Mouse (Mus musculus) granulocyte monocyte progenitor cell, adult 5-6 weeks (primary cell): ENCODE results near the gene Olfr97. TPM values are rescaled to one million over a fixed set of nuclear protein-coding genes. Genes with fewer than 3 reads are reported as not detected.
"Not testable (repeated sequence)": the region's sequence is repeated elsewhere in the genome, so short reads cannot be mapped to it uniquely, and the experiment has no call there.

Experiments used
- ATAC-seq: replicated peaks from 2 replicates; pipeline ENCODE4 v1.8.0; 2016; ENCODE audit warnings: mild to moderate bottlenecking, moderate TSS enrichment, inconsistent platforms; ENCODE audit not compliant: poor library complexity, severe bottlenecking
- total RNA-seq, 2 experiments: library from RNA; stranded (forward) in 1 of 2; stranded (reverse) in 1 of 2; fragments of 200-712, 200-1000 nt in 1 of 2; fragments of >200 nt in 1 of 2; fragmentation: Nextera tagmentation in 1 of 2; gene quantifications; 2 replicates each; pipeline ENCODE4 v1.2.3; 2014 to 2017

Olfr97 gene
- total RNA-seq (2014; fragmentation: Nextera tagmentation) (not detected in 2 replicates), total RNA-seq (2017) (not detected in 2 replicates)

DNA sequence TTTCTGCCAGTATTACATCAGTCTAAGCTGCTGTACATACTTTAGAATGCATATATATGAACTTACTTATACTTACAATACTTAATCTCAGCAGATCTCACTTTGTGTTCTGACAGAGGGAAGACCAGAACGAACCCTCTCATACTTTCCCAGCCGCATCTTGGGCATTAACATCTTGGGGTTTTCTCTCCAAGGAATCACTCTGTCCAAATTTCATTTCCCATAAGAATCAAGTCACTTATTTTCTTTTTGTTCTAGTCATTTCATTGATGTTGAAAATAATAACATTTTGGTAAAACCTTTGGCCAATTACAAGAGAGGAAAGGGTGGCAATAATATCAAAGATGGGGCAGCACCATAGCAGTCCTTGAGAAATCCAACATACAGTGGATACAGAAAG, at the start of gene Olfr97:
Olfr97 (minus strand) TSS at position 101 of the 400 bp plus-strand sequence.
- not testable (repeated sequence) for ATAC-seq

DNA sequence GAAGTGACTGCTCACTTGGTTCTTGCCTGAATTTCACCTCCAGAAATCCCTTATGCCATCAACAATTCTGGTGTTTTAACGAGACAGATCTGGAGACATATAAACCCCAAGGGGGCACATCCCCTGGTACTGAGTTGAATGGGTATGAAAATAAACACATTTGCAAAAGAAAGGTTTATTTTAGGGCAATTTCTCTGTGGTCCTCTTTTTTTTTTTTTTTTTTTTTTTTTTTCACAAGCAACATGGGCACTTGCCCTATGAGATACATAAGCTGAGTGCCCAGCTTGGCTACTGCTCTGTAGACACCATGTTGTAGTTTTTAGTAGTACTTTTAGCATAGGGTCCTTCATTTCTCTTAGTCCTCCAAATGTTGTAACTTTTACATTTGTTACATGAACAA, 46.2 kb upstream of the Olfr97 start, which contains the start of gene Olfr99:
Olfr99 (minus strand) TSS at position 101 of the 400 bp plus-strand sequence.
- ATAC-seq, result no peak

DNA sequence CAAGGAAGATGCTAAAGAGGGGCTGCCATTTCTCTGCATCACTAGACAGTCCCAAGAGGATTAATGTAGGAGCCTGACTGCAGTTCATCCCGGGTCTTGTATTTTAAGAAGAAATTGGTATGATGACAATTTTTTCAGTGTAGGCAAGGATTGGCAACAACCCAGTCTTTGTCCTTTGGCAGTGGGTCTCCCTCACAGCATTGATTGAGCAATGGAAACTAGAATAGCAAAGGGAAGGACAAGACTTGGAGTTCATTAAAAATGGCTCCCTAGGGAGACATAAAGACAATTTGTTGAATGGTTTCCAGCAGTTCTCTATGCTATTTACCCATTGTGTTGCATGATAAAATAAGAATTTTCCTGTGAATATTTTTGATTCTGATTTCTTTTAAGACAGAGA, 43.2 kb upstream of the Olfr97 start:
- no peak for ATAC-seq

GRCm38 (mm10) chr17:37276573-37276972, 39.4 kb upstream of the Olfr97 start:
- ATAC-seq, result no peak

GRCm38 (mm10) chr17:37275626-37276248, 38.6 kb upstream of the Olfr97 start:
- ATAC-seq, result no peak

GRCm38 (mm10) chr17:37270702-37271092, 33.6 kb upstream of the Olfr97 start:
- peak; percentile 88 for ATAC-seq

GRCm38 (mm10) chr17:37270058-37270701, 33.0 kb upstream of the Olfr97 start, which contains the start of gene H2-M3:
TSS of gene H2-M3 (plus strand) at chr17:37270220.
- peak; percentile 87 for ATAC-seq

GRCm38 (mm10) chr17:37263626-37264025, 26.5 kb upstream of the Olfr97 start, which contains the start of gene Olfr98:
TSS of gene Olfr98 (minus strand) at chr17:37263749.
- ATAC-seq, result no peak

GRCm38 (mm10) chr17:37250544-37250943, 13.4 kb upstream of the Olfr97 start:
- ATAC-seq, result peak; percentile 68

DNA sequence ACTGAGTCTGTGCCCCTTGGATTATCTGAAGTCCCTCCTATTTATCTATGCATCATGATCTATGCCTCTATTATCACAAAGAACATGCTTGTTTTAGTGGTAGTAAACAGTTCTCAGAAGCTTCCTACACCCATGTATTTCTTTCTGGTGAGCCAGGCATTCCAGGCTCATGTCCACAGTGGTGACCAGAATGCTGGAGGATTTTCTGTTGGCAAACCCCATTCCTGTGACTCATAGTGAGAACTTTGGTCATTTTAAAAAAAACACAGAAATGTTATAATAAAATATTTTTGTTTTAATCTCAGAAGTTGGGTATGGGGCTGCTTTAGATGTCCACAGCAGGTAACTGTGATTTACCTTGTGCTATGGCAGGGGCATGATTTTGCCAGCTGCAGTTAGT, 12.3 kb upstream of the Olfr97 start:
- no peak for ATAC-seq

DNA sequence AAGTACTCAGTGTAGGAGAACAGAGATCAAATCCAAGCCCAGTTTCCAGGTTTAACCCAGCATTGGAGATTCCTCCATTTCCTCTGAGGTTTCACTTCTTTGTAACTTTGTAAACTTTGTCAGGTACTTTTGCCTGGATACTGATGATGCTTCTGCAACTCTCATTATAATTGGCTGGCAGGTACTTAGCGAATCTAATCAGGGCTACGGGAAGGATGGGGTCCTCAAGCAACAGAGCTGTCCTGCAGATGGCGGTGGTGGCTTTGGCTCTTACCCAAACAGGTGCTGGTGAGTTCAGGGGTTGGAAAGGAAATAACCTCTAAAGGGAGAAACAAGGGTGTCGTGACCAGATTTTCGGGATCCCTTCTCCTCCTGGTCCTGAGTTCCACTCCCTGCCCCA, 9.6 kb upstream of the Olfr97 start:
- ATAC-seq, result peak; percentile 96

GRCm38 (mm10) chr17:37242198-37242597, 5.1 kb upstream of the Olfr97 start:
- ATAC-seq, result no peak

DNA sequence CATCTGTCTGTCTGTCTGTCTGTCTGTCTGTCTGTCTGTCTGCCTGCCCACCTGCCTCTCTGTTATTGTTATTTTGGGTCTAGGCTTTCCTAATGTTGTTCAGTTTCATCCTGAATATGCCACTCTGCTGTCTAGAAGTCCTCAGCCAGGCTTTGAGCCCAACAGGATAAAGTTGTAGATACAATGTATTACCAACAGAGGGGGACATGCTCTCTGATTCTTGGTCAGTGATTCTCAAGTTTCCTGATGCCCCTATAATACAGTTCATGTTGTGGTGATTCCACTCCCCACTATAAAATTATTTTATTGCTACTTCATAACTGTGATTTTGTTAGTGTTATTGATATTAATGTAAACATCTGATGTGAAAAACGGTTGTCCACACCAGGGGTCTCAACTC, 15.3 kb downstream of the Olfr97 start:
- no peak for ATAC-seq

DNA sequence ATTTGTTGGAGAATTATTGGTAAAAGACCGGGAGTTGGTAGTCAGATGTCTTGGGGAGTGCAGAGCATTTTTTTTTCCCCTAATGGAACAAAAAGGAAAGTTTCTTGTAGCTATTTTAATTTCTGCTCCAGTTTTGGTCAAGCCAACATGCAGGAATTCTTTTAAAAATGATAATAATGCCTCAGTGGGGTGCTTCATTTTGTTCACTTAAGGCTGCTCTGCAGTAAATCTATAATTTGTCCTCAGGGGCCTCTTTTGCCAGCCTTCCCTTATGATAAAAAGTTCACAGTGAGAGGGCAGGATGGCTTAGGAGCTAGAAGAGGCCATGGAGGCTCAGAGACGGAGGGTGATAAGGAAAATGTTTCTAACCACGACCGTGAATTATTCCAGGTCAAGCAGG, 17.3 kb downstream of the Olfr97 start, which contains the start of gene Olfr96:
Olfr96 (plus strand) TSS at position 301 of the 400 bp plus-strand sequence.
- no peak for ATAC-seq

DNA sequence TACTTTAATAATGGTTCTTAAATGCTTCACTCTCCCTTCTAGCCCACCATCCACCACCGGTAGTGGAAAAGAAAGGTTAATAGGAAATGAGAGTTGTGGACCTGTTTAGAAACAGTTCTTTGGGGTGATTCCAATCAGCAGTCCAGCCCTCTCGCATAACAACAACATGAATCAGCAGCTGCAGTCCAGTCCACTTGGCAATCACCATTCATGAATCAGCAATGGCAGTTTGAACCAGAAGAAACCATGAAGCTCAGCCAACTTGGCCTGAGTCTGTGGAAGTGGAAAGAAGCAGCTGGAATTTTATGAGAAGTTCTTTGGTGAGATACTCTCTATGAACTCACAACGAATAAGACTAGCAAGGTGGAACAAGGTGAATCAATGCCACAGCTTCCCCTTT, 18.6 kb downstream of the Olfr97 start:
- ATAC-seq, result no peak

DNA sequence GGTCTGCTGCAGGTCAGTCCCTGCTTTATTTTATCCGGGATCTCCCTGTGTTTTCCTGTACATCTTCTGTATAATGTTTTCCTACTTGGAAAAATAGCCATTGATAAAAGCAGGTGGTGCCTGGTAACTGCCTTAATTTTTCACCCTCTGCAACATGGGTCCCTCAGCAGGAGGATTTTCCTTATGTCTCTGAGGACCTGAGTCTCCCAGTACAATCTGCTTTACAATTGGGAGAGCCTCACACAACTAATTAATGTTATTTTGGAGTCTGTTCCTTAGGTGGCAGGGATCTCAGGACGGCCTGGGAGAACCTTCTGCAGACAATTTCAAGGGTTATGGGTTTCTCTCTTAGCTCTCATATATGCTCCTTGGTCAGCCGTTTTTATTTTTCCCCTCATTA, 24.1 kb downstream of the Olfr97 start, which contains the start of gene Olfr95:
Olfr95 (minus strand) TSS at position 101 of the 400 bp plus-strand sequence.
- ATAC-seq, result no peak

DNA sequence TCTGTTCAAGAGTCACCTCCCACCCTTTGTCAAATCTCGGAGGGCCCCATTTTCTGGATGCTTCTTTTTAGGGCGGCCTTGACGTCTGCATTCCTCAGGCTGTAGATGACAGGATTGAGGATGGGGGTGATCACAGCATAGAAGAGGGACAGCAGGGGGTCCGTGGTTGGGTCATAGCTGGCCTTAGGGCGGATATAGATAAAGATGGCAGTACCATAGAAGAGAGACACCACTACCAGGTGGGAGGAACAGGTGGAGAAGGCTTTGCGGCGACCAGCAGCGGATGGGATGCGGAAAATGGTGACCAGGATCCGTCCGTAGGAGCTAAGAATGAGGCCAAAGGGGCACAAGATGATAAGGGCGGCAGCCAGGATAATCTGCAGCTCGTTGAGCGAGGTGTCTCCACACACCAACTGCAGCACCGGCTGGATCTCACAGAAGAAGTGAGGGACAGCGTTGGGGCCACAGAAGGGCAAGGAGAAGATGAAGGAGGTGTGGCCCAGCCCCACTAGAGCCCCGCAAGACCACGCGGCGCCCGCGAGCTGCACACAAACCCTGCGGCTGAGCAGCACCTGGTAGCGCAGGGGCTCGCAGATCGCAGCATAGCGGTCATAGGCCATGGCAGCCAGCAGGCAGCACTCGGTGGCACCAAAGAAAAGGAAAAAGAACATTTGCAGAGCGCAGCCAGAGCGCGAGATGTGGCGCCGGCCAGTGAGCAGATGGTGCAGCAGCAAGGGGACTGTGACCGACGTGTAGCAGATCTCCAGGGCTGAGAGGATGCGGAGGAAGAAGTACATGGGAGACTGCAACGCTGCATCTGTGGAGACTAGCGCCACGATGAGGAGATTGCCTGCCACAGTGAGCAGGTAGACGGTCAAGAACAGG, 26.0 kb downstream of the Olfr97 start:
- ATAC-seq, result no peak

DNA sequence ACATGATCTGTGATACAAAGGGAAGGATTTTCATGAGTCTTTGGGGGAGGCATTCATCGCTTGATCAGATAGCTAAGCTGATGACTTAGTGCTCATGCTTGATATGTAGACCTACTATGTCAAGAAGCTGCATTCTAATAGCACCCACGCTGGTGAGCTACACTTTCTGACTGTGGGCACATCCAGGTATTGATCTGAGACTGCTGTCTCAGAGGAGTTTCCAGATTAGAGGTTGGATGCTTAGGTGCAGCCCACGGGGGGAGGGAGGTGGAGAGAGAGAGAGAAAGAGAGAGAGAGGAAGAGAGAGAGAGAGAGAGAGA, 33.3 kb downstream of the Olfr97 start:
- no peak for ATAC-seq

- ATAC-seq, result peak; percentile 100
These were observed 33.8 kb downstream of the Olfr97 start for GRCm38 (mm10) chr17:37203206-37203916.

- no peak for ATAC-seq
These were observed 36.2 kb downstream of the Olfr97 start, which contains the start of gene Olfr94 for GRCm38 (mm10) chr17:37200894-37201293. TSS of gene Olfr94 (minus strand) at chr17:37200994.
